Mouse (Mus musculus): Measurements from ENCODE around the gene Lhx9.

Gene Lhx9

GRCm38 (mm10) chr1:138848511-138849109, at the start of gene Lhx9:
TSS of gene Lhx9 (minus strand) at chr1:138848577.
- DNase-seq = no peak

GRCm38 (mm10) chr1:138896088-138896487, 47.7 kb upstream of the Lhx9 start:
- no peak for DNase-seq

GRCm38 (mm10) chr1:138877470-138878254, 29.3 kb upstream of the Lhx9 start:
- DNase-seq = no peak

DNA sequence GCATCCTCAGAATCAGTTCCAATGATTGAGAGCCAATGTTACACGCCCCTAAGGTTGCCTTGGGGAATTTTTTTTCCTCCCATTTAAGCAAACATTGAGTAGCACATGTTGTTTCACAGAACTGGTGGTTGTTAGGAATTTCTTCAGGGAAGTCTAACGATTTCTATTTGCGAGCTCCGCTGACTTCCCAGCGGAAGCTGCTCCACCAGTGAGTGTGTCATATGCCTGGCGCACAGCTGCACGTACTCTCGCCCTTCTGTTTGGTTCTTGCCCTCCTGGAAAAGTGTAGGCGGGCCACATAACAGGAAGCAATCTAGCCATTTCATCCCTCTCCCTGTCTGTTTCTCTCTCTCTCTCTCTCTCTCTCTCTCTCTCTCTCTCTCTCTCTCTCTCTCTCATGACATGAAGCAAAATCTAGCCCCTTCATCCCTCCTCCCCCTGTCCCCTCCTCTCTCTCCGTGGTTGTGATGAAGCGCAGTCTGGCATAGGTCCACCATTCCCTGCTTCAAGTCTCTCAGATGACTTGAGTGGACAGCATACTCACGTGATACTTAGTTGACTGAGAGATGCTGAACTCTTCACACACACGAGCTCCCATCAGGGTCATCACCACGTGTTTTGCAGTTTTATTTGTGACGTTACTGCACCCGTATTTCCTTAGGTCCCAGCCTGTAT, 28.1 kb upstream of the Lhx9 start:
- no peak for DNase-seq

DNA sequence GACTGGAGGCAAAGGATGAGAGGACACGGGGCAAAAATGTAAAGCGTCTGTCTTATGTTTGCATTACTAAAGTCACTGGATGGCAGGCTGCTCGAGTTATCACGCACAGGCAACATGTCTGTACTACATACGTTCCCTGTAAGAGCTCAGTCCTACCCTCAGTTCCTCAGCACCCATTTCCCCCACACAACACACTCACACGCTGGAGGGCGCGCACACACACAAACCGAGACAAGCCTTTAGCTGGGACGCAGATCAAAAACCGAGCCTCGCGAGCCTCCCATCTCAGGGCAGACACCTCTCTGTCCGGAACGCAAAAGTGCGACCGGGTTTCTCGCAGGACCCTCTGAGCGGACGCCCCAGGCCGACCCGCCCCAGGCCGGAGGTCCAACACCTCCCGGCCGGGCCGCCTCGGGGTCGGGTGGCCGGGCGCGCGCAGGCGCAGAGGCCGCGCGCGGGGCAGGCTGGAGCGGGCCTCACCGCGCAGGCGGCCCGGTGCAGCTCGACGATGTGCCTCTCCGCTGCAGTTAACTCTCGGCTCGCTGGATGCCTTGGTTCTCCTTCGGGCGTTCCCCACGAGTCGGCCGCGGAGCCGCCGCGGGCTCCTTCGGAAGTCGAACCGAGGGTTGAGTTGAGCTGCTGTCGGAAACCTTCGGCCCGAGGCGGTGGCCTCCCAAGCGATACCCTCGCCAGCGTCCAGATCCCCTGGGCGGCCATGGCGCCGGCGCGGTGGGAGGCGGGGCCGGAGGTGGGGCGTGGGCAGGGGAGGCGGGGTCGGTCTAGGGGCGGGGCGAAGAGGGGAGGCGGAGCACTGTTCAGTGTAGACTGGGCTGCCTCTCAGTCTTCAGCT, 7.9 kb upstream of the Lhx9 start, which contains the start of gene 2310009B15Rik:
TSS of gene 2310009B15Rik (minus strand) at position 752 of the 850 bp plus-strand sequence.
- peak; percentile 91 for DNase-seq

DNA sequence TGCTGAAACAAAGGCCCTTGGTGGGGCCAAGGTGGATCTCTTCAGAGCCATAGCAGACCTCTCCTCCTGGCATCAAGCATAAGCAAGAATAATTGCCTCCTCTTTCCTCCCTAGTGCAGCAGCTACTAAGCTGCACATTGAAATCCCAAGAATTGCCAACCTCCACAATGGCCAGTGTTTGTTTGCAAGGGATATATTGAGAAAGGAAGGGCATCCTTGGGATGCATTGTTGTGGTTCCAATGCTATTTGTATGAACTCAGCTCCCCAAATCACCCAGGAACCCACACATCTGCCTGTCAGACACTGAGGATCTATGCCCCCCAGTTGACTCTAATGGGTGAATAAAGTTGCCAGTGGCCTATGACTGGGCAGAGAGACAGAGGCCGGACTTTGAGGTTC, 2.4 kb upstream of the Lhx9 start:
- no peak for DNase-seq

- no peak for DNase-seq
These were observed 1.8 kb upstream of the Lhx9 start for GRCm38 (mm10) chr1:138850161-138850539.

DNA sequence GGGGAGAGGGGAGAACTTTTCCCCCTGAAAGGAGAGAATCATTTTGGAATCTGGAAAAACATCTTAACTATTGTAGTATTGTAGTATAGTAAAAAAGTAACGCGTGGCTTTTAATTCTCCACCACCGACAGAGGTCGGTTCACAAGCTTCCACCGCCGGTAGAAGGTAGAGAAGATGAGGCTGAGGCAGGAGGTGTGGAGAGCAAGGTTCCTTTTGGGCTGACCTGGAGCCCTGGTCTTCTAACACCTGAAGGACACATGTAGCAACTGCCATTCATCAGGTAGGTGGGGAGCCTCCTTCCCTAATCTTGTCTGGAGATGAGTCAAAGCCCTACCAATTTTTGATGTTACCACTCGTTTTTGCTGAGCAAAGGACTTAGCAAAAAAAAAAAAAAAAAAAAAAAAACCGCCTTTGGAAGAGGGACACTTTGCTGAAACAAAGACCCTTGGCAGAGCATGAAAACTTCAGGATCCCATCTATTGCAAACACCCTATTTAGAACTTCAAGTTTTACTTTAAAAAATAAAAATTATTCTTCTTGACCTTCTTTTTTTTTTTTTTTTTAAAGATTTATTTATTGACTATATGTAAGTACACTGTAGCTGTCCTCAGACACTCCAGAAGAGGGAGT, 1.3 kb upstream of the Lhx9 start:
- no peak for DNase-seq

DNA sequence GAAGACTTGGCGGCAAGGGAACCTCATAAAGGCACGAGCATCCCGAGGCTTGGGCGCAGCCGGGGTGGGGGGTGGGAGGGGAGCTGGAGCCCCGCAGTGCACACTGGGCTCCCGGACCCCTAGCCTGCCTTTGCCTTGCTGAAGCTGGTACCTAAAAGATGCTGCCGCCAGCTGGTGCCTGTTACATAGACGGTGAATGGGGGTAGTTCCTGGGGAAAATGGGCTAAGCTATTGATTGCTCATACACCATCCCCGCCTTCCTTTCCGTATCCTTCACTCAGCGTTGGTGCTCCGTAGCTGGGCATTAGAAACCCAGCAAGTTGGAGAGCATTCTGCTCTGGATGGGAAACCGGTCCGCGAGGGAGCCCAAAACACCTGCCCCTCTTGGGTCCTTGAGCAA, 351 bp downstream of the Lhx9 start:
- no peak for DNase-seq

DNA sequence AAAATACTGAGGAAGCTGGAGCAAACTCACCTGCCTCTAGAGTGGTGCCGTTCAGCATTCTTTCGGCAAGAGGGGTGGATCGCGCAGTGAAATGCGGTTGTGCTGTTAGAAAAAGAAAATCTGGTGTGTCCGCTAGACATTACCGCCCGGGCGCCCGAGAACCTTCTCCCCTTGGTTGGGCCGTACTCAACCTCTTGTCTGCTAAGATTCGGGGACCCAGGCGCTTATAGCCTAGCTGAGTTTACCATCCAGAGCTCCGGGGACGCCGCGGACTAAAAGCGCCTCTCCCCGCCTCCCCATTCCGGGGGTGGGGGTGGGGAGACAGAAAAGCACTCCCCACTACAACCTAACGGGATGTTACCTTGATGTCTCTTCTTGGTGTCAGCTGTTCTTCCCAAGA, 1.2 kb downstream of the Lhx9 start:
- DNase-seq = no peak

DNA sequence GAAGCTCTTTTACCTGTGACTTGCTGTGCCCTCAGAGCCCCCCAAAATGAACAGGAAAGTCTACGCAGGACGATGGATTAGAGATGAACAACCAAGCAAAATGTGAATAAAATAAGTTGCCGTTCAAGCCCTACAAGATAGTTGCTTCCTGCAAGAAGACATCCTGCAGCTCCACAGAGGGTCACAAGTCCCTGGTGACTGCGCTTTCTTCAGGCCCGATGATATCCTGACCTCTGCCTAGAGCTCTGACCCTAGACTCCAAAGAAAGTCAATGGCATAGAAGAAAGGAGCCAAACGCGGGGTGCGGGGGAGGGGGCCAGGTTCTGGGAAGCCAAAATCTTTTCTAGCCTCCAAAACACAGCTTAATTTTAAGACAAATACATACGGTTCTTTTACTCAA, 1.8 kb downstream of the Lhx9 start:
- no peak for DNase-seq

DNA sequence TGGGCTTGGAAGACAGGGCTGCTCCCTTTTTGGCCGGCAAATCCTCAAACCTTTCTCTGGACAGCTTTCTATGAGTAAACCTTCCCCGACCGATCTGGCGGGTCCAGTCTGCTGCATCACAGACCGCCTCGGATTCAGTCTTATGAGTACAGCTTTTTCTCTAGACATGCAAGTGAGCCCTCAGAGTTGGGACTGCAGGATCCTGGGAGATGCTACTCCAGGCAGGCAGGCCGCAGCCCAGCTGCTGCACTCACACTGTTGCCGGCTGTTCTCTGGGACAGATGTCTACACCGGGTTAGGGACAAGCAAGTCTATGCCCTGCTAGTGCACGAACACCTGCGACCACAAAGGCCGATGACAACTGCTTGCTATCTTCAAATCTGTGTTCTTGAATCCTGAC, 2.2 kb downstream of the Lhx9 start:
- no peak for DNase-seq

GRCm38 (mm10) chr1:138845481-138845880, 2.9 kb downstream of the Lhx9 start:
- DNase-seq = no peak

GRCm38 (mm10) chr1:138844166-138844565, 4.2 kb downstream of the Lhx9 start:
- DNase-seq = no peak

GRCm38 (mm10) chr1:138843361-138844091, 4.9 kb downstream of the Lhx9 start:
- DNase-seq = no peak

DNA sequence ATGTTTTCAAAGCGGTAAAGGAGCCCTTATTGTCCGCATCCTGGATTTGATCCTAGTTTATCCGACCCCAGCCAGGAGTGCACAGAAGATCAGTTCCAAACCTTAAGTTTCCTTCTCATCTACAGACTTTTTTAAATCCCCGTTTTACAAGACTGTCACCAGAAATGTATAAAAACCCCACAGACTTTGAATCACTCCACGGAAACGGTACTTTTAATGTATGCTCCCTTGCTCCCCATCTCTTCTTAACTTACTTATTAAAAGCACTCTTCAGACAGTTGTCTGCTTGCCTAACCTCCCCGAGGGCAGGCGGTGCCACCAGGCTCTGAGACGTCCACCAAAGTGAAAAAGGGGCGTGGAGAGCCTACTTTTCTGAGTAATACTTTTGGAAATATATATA, 5.6 kb downstream of the Lhx9 start:
- no peak for DNase-seq

GRCm38 (mm10) chr1:138842315-138842714, 6.1 kb downstream of the Lhx9 start:
- DNase-seq = no peak

- DNase-seq = peak; percentile 69
These were observed 6.9 kb downstream of the Lhx9 start for GRCm38 (mm10) chr1:138841306-138842095.

DNA sequence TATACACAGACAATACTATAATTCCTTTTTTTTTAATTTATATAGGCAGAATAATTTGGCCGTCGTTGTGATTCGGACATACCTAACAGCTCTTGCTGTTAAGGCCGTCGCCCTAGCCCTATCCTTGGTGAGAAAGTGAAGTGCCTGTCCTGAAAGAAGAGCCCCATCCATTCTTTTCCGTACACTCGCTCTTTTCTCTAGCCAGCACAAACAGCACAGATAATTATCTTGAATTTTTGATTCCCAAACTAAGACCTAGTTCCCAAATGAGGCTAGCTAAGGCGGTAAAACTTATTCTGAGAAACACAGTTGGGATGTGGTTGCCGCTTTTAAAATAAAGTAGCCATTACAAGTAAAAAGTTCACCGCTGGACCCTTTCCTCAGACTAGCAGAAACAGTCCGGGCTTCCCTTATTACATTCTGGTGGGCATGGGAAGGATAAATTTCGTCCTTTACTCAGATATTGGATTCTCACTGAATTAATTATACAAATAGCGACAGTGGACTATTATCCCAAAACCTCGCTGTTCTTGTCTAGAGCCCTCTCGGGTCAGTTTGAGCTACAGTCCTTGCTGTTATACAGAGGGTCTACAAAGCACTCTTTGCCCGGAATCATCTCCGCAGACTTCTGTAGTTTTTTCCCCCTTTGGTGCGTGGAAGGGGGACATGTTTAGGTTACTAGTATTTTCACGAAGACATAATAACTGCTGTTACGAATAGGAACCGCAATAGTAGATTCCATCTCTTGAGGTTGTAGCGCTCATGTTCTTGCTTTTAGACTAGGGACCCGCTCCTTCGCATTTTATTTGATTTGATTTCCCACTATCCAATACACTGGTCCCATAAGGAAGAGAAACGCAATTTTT, 7.7 kb downstream of the Lhx9 start:
- no peak for DNase-seq

DNA sequence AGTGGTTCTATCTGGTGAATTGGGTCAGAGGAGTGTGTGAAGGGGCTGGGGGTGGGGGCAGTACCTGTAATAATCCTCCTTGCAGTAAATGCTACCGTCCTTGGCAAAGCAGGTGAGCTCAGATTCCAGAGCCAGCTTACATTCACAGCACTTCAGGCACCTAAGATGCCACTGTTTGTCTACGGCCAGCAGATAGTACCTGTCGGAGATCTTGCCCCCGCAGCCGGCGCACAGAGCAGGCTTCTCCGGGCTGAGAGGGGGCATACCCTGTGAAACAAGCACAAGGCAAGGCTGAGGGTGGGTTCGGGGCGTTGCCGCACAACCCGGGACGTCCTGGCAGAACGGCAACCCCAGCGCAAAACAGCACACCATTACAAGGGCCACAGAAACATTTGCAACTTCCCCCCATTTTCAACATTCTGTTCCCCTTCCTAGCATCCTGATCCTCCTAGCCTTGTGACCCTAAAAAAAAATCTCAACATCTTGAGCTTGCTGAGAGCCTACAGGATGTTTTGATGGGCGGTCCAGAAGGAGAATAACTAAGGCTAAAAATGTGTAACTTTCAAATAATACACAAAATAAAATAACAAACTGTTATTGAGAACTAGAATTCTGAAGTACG, 8.5 kb downstream of the Lhx9 start:
- no peak for DNase-seq

Data from kidney, adult 18-20 months (tissue).